Mouse (Mus musculus) ES-Bruce4 (cell line): ENCODE measurements around the gene L1td1. TPM values are rescaled to one million over a fixed set of nuclear protein-coding genes. Genes with fewer than 3 reads are reported as not detected.

Source experiments
- H3K27ac ChIP-seq: 2 replicates; pipeline ENCODE4 v1.5.1; 2012; ENCODE audit warnings: low read length, inconsistent platforms; ENCODE audit not compliant: insufficient read depth
- H3K27me3 ChIP-seq: 2 replicates; pipeline ENCODE4 v1.6.1; 2012; ENCODE audit warnings: mild to moderate bottlenecking, low read length, inconsistent platforms; ENCODE audit not compliant: control insufficient read depth, poor library complexity, insufficient read depth, severe bottlenecking
- H3K36me3 ChIP-seq: 2 replicates; pipeline ENCODE4 v1.6.1; 2012; ENCODE audit warnings: inconsistent platforms, mild to moderate bottlenecking, low read length, moderate library complexity; ENCODE audit not compliant: control insufficient read depth, poor library complexity, insufficient read depth, severe bottlenecking
- H3K4me1 ChIP-seq: one replicate; pipeline ENCODE4 v1.8.1; 2011; ENCODE audit warnings: low read length; ENCODE audit not compliant: control insufficient read depth, insufficient read depth
- H3K4me3 ChIP-seq: 2 replicates; pipeline ENCODE4 v1.5.1; 2011; ENCODE audit warnings: low read depth, mild to moderate bottlenecking, low read length
- H3K9ac ChIP-seq: 2 replicates; pipeline ENCODE4 v1.6.1; 2012; ENCODE audit warnings: low read depth, mild to moderate bottlenecking, inconsistent platforms; ENCODE audit not compliant: poor library complexity, severe bottlenecking
- H3K9me3 ChIP-seq: replicated peaks from 2 replicates; pipeline ENCODE4 v1.6.1; 2012; ENCODE audit warnings: mild to moderate bottlenecking, low read length, inconsistent platforms; ENCODE audit not compliant: control insufficient read depth, poor library complexity, insufficient read depth, severe bottlenecking
- CTCF ChIP-seq: IDR thresholded peaks from one replicate; pipeline ENCODE4 v1.8.1; 2011; ENCODE audit warnings: low read depth, low read length
- EP300 ChIP-seq: IDR thresholded peaks from 2 replicates; pipeline ENCODE4 v1.6.1; 2011; ENCODE audit warnings: low read depth, low read length; ENCODE audit not compliant: insufficient read depth
- POLR2A ChIP-seq: IDR thresholded peaks from one replicate; pipeline ENCODE4 v1.8.1; 2011; ENCODE audit warnings: low read length; ENCODE audit not compliant: insufficient read depth
- polyA plus RNA-seq: library from polyadenylated mRNA; stranded (reverse); fragments of >200 nt; gene quantifications from 2 replicates; pipeline ENCODE4 v1.2.4, GENCODE M21; 2011; ENCODE audit warnings: low read depth; ENCODE audit not compliant: missing spikeins, insufficient read depth, insufficient read length

Gene L1td1
- polyA plus RNA-seq, 1 experiment = 254 TPM

- no peaks in the 10 kb centered on the region for H3K9me3 ChIP-seq
Measured at GRCm38 (mm10) chr4:98727959-98728347, 1.4 kb downstream of the L1td1 start.

GRCm38 (mm10) chr4:98728716-98729115 is 2.2 kb downstream of the L1td1 start:
- peaks cover 31% of the 10 kb centered on the region for H3K36me3 ChIP-seq
- H3K4me3 ChIP-seq = peak overlapping the region; percentile 96
- H3K27ac ChIP-seq = peak overlapping the region; percentile 98
- H3K27me3 ChIP-seq = no peaks in the 10 kb centered on the region
- TF ChIP-seq POLR2A (no peak), CTCF (no peak)
- no peaks in the 10 kb centered on the region for H3K4me1 ChIP-seq
- peak overlapping the region; percentile 73 for H3K9ac ChIP-seq
- H3K9me3 ChIP-seq = no peaks in the 10 kb centered on the region

More at GRCm38 (mm10) chr4:98727959-98728347, 1.4 kb downstream of the L1td1 start:
- no peak for TF ChIP-seq POLR2A
- TF ChIP-seq EP300 = peak; percentile 99
- Histone ChIP-seq H3K36me3 (peaks cover 24% of the 10 kb centered on the region), H3K4me3 (peak overlapping the region; percentile 96), H3K27ac (peak overlapping the region; percentile 98), H3K27me3 (no peaks in the 10 kb centered on the region), H3K4me1 (no peaks in the 10 kb centered on the region), H3K9ac (peak overlapping the region; percentile 89)

DNA sequence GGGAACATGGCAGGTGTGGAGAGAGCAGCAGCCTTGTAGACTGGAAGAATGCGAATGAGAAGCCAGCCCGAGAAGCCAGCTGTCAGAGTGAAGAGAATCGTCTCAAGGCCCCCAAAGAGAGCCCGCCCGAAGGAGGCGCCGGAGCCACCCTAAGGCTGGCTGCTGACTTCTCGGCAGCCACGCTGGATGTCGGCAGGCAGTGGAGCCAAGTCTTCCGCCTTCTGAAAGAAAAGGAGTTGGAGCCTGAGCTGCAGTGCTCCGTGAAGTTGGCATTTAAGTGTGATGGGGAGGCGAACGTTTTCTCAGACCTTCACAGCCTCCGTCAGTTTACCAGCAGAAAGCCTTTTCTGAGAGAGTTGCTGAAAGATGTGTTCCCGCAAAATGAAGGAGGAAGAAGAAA is 7.1 kb downstream of the L1td1 start:
- Histone ChIP-seq H3K27ac (0 out of 2 replicates have a peak overlapping the region, but pooled peaks have one; percentile 23), H3K27me3 (no peaks in the 10 kb centered on the region), H3K4me3 (peak overlapping the region; percentile 57)

DNA sequence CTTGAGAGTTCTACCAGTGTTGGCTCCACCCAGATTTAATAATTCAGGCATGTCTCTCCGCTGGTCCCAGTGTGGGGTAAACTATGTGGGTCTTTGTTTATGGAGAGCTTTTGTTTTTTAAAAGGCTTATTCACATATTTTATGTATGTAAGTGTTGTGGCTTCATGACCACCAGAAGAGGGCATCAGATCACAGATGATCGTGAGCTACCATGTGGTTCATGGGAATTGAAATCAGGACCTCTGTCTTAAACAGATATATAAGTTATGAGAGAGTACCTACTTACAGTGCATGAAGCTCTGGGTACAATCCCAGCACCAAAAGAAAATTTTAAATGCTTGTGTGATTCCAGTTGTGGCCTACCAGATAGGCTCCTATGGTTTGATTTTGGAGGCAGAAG is 13.2 kb downstream of the L1td1 start:
- Histone ChIP-seq H3K27ac (peak overlapping the region; percentile 37; the same call in 1 of the 2 replicates), H3K4me3 (no peak overlapping the region), H3K4me1 (peaks cover 4% of the 10 kb centered on the region), H3K9ac (no peak overlapping the region), H3K9me3 (no peaks in the 10 kb centered on the region), H3K27me3 (no peaks in the 10 kb centered on the region), H3K36me3 (peaks cover 43% of the 10 kb centered on the region)
- TF ChIP-seq POLR2A (no peak), EP300 (no peak), CTCF (no peak)

More for the DNA sequence above, 7.1 kb downstream of the L1td1 start:
- no peak for TF ChIP-seq EP300
- no peak for TF ChIP-seq POLR2A
- TF ChIP-seq CTCF = no peak
- H3K36me3 ChIP-seq = peaks cover 78% of the 10 kb centered on the region
- no peaks in the 10 kb centered on the region for H3K4me1 ChIP-seq
- H3K9ac ChIP-seq = peak overlapping the region; percentile 27
- no peaks in the 10 kb centered on the region for H3K9me3 ChIP-seq

DNA sequence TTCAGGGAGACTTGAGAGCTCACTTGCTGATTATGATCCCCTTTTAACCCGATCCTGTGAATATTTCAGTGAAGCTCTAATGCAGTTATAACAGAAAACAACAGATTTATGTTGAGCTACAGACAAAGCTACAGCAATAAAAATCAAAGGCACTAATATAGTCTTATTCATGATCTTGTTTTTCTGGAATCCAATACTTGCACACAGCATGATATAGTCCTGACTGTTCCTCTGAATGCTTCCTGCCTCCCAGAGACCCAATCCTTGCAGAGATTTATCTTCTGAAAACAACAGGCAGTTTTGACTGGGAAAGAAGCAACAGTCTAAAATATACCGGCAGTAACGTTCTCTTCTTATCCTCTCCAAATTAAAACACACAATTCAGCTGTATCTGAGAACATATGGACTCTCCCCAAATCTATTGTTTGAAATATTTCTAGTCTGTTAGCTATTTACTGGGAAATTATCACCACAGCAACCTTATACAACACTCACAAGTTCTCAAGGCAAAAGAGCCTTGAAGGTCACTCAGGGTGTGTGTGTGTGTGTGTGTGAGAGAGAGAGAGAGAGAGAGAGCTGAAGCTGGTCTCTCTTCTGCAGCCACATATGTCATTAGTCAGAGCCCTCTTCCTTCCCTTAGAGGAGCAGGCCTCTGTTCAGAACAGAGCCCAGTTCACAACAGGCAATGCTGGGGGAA is 16.8 kb downstream of the L1td1 start:
- Histone ChIP-seq H3K9me3 (no peaks in the 10 kb centered on the region), H3K27ac (no peak overlapping the region), H3K4me3 (no peak overlapping the region), H3K27me3 (no peaks in the 10 kb centered on the region), H3K36me3 (peaks cover 8% of the 10 kb centered on the region), H3K9ac (no peak overlapping the region), H3K4me1 (peaks cover 6% of the 10 kb centered on the region)
- TF ChIP-seq CTCF (no peak), EP300 (no peak), POLR2A (no peak)

DNA sequence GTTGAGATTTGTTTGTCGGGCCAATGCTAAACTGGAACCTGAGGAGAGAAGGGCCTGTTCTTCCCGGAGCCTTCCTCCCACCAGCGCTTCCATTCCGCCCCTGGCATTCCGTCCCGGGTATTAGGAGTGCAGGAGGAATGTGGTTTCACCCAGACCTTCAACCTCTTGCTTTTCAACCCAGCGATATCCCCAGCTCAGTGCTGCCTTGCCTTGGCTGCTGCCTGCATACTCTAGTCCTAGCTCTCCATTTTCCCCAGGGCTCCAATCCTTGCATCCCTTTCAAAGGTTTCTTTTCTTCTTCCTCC is 17.3 kb downstream of the L1td1 start:
- Histone ChIP-seq H3K9ac (no peak overlapping the region), H3K27ac (no peak overlapping the region), H3K4me3 (no peak overlapping the region), H3K27me3 (no peaks in the 10 kb centered on the region), H3K36me3 (peaks cover 4% of the 10 kb centered on the region), H3K9me3 (no peaks in the 10 kb centered on the region), H3K4me1 (peaks cover 6% of the 10 kb centered on the region)
- TF ChIP-seq EP300 (no peak), CTCF (no peak), POLR2A (no peak)
